Mouse (Mus musculus) lung, postnatal 25 days (tissue): ENCODE data around the gene Bola3.
"Not testable (repeated sequence)": the region's sequence is repeated elsewhere in the genome, so short reads cannot be mapped to it uniquely, and the experiment has no call there.

Experiments
- DNase-seq: peaks from one replicate; pipeline ENCODE4 v3.0.0; 2022; ENCODE audit warnings: low spot score

Bola3 gene

DNA sequence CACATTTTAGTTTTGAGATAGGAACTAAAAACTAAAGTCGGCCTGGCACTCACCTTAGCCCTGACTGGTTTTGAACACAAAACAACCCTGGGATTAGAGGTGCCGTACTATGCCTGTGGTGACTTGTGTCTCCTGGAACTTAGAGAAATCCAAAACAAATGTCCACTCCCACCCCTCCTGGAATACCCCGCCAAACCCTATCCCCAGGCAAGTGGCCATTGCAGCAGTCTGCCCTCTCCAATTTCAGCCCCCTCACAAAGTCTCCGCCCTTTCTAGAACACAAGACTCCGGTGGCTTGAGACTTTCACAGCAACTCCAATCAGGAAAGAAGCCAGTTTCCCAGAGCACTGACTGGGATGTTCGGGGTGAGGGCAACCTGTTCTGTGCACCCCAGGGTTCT lies at the start of gene Bola3:
Gene Bola3, plus strand, starts transcription at position 275 of the 400 bp plus-strand sequence.
- no peak for DNase-seq

- DNase-seq, result no peak
These were observed 48.3 kb upstream of the Bola3 start for GRCm38 (mm10) chr6:83300447-83301229.

DNA sequence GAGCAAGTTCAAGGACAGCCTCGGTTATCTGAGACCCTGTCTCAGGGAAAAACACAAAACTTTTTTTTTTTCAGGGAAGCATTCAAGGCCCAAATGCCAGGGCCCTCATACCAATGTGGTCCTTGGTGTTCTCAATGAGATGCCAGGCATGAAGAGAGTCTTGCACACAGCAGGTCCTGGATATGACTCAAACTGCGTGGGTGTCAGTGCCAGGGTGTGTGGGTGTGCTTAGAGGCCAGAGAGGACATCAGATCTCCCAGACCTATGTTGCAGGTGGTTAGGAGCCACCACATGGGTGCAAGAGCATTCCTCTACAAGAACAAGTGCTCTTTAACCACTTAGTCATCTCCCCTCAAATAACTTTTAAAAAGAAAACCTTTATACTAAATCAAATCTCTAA lies 47.7 kb upstream of the Bola3 start:
- no peak for DNase-seq

DNA sequence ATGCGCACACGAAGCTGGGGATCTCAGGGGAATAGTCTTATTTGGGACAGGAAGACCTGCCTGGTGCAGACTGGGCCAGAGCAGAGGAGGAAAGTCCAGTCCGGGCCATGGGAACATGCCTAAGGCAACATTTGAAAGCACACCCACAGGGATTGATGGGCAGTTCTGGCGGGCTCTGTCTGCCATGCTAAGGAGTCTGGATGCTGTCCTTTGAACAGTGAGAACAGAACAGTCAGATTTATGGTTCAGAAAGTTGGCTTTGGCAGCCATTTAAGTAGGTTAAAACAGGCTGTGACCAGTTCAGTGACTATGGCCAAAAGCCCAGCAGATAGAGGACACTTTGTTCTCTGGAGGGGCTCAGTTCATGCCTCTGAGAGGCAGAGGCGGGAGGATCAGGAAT lies 46.7 kb upstream of the Bola3 start:
- DNase-seq, result no peak

- no peak for DNase-seq
These were observed 39.9 kb upstream of the Bola3 start for GRCm38 (mm10) chr6:83309017-83309416.

DNA sequence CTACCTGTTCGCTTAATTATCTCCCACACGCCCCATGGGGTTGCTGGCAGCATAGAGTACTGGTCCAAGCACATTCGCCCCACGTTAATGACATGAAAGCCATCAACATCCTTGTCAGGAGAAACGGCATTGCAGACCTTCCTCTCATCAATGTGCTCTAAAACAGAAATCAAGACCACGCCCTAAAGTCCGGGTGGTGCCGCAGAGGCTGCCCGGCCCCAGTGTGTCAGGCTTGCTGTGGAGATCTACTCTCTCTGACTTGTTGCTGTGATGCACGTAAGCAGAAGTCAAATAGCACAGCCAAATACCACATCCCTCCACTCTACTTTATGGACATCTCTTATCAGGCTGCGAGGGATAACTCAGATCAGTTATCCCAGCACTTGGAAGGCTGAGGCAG lies 37.7 kb upstream of the Bola3 start:
- DNase-seq, result no peak

GRCm38 (mm10) chr6:83312021-83312420 lies 36.9 kb upstream of the Bola3 start:
- DNase-seq, result no peak

DNA sequence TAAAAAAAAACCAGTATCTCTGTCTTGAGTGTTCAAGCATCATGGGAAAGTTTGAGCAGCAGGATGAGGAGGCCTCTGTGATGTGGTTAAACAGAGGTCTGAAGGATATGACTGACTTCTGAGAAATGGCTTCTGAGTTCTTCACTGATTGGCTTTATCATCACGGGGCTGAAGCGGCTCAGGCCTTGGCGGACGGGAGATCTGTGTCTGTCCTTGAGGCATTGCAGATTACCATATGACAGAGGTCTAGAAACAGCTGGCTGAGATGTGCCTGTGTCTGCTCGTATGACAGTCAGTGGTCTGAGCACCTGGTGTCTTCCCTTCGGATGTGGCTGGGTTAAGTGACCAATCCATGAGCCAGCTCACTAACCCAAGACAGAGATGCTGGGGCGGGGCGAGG lies 36.4 kb upstream of the Bola3 start:
- DNase-seq, result no peak

- no peak for DNase-seq
These were observed 33.7 kb upstream of the Bola3 start for GRCm38 (mm10) chr6:83315293-83315692.

DNA sequence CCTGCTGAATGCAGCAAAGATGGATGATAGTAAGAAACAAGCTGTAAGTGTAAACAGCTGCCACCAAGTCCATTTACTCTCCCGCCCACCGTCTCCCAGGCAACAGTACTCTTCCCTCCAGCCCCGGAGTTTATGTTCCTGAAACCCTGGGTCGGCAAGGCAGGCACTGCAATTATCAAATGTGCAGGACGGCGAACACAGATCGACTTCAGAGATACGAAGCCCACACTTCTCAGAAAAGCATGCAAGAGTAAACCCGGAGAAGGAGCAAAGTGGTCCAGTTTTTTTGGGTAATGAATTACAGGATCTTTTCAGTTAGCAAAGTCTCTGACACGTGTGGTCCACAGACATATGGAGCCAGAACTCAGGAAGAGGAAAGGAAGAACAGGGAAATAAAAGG lies 32.9 kb upstream of the Bola3 start:
- DNase-seq, result no peak

DNA sequence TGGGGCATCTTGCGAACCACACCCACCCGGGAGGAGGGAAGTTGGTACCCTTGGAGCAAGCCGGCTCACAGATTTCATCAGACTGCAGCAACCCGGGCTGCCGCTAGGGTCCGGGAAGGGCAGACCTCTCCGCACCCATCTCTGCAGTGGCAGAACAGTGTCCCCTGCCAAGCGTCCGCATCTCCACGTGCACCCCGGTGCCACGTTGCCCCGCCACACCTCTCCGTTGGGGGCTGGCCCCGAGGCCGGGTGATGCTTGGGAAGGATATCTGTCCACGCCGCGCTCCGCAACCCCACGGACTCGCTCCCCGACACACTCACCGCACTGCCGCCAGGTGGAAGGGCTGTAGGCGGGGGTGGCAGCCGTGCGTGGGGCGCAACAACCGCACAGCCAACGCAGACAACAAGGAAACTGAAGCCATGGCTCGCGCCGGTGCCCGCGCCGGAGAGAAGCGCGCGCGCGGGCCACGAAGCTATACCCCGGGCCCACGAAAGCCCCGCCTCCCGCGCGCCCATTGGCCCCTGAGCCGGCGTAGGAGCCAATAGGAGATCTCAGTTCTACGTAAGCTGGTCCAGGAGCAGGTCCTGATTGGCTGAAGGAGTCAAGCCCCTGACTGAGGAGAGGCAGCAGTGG lies 31.7 kb upstream of the Bola3 start:
- DNase-seq, result peak; percentile 94

- no peak for DNase-seq
These were observed 27.0 kb upstream of the Bola3 start for GRCm38 (mm10) chr6:83321927-83322326.

- DNase-seq, result no peak
These were observed 26.2 kb upstream of the Bola3 start for GRCm38 (mm10) chr6:83322794-83323193.

DNA sequence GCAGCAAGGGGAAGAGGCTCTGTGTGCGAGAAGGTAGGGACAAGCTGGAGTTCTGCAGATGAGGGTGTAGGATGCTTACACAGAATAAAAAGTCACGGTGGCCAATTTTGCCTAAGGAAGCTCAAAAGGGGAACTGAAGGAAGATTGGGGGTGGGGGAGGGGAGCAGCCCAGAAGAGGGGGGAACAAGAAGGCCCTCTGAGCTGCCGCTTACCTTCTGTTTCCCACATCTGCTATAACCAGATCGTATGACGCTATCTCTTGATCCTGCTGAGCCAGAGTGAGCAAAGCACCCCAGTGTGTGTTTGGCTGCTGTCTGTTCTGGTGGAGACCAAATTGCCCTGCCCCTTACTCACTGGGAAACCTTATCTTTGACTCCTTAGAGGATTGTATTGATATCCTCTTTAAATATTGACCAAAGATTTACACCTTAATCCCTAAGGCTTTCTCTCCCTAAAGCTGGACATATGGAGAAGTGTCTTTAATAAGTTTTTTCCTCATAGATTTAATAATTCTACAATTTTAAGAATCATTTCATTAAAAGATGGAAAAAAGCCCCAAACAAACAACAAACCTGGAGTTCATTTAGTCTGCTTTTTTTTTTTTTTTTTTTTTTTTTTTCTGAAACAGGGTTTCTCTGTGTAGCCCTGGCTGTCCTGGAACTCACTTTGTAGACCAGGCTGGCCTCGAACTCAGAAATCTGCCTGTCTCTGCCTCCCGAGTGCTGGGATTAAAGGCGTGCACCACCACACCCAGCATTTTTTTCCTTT lies 25.1 kb upstream of the Bola3 start:
- no peak for DNase-seq

- peak; percentile 96 for DNase-seq
These were observed 23.2 kb upstream of the Bola3 start, which contains the start of the genes Mthfd2 and Mob1a for GRCm38 (mm10) chr6:83325525-83326393. Gene Mthfd2 (minus strand): TSS chr6:83325908. Gene Mob1a (plus strand): TSS chr6:83326016.

DNA sequence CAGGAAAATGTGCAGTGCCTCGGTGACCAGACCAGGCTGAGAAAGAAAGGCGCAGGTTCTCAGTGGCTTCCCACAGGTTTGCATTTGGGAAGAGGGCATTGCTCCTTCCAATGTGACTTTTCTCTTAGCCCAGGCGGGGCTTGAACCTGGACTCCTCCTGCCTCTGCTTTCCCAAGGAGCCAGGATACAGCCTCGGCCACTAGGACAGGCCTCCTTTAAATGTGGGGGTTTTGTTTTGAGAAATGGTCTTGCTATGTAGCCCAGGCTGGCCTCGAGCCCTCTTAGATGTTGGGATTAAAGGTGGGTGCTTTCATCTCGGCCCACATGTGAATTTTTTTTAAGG lies 22.6 kb upstream of the Bola3 start:
- DNase-seq, result no peak

- DNase-seq, result no peak
These were observed 22.2 kb upstream of the Bola3 start for GRCm38 (mm10) chr6:83326761-83327160.

GRCm38 (mm10) chr6:83327591-83328190 lies 21.3 kb upstream of the Bola3 start:
- DNase-seq, result no peak

DNA sequence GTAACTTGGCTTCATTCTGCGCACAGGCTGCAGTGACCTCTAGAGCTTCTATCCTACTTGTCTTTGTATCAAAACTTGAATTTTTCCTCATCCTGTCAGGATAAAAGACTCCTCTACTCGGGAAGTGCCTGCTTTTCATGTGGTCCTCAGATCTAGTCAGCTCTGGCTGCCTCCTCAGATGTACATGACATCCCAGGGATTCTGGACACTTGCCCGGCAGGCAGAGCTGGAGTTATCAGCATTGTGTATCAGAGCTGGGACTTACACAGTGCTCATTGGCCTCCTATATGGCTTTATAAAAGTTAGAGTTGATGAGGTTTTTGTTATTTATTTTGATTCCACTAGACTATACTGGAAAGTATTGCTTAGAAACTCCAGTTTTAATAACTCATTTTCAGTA lies 7.6 kb upstream of the Bola3 start:
- no peak for DNase-seq

GRCm38 (mm10) chr6:83342957-83343356 lies 6.0 kb upstream of the Bola3 start:
- no peak for DNase-seq

GRCm38 (mm10) chr6:83345285-83345684 lies 3.7 kb upstream of the Bola3 start:
- not testable (repeated sequence) for DNase-seq

DNA sequence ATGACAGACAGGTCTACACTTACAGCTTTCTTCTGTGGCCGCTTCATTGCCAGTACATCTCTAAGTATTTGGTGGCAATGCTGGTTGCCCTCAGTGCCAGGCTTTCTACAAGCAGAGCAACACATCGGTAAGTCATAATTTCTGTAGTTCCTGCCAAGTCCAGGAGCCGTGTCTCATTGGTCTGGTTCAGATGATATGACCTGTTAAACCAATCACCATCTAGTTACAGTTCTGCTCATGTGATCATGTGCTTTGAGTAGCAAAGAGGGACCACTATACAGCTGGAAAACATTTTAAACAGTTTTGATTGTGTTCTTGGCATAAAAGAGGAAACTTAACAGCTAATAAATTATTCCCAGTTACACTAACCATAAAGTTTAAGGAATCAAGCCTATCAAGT lies 1.0 kb upstream of the Bola3 start:
- no peak for DNase-seq
